Mouse (Mus musculus): Measurements from ENCODE around the gene Cd52.

DNA sequence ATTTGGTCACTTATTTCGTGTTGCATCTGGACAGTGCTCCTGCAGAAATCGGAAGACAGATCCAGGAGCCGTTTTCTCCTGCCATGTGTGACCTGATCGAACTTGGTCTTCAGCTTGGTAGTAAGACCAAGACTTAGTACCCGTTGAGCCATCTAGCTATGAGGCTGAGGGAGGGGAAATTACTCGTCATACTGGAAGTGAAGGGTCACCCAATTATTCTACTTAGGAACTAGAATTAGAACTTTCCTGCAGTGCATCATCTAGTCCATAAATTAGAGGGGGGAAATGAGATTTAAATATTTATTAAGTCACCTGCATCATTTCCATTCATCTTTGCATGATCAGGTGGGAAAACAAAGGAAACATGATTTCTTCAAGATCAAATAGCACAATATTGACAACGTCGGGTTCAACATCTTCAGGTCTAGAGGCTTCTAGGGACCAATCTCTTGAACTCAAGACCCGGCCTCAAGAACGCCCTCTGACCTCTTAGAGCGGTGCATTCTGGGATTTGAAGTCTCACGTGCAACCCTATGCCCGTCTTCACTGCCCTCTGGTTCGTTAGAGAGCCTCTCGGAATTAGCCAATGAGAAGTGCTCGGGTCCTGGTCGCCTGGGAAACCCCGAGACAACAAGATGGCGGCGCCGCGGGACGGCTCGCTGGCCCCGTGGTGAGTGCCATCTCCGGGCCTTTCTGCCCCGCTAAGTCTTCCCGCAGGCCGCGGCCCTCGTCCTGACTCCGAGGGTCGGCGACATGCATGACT, 7.3 kb upstream of the Cd52 start, which contains the start of gene Ubxn11:
- TF ChIP-seq CTCF (IDR thresholded peaks at IDR 0.05; ENCODE audit: control insufficient read depth, insufficient read depth, insufficient replicate concordance, low read depth, low read length) (no peak), POLR2A (IDR thresholded peaks at IDR 0.05; ENCODE audit: control insufficient read depth, low read depth, low read length) (peak; percentile 94)
